Mouse (Mus musculus) heart, postnatal 0 days (tissue): ENCODE results near the gene Nfia.

Experiments used
- CTCF ChIP-seq: IDR thresholded peaks from 2 replicates; pipeline ENCODE4 v1.5.1; 2016; ENCODE audit warnings: antibody characterized with exemption, control low read depth, low read depth
- EP300 ChIP-seq: IDR thresholded peaks from 2 replicates; pipeline ENCODE4 v1.6.1; 2016; ENCODE audit warnings: antibody characterized with exemption, low read depth

DNA sequence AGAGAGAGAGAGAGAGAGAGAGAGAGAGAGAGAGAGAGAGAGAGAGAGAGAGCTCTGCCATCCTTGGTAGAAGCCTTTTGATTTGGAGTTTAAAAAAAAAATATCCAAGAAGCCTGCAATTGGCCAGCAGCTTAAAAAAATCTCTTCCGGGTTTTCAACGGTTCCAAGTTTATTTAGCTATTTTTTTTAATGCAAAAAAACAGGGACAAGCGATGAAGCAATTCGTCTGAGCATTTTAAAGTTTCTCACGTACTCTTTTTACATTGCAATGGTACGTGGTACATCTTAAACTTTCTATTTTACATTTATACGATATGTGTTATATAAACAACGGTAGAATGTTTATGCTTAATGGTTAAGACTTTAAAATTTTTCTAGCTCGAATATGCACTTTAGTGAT is at the start of gene Nfia:
- TF ChIP-seq CTCF: no peak
- TF ChIP-seq EP300: no peak
